Mouse (Mus musculus): ENCODE measurements at regions not wholly inside any gene's neighbourhood (a gene's known extent, or its start where the extent isn't known, plus 50 kb on each side); places are given as distances from the start of the nearest gene placed in this dataset.

DNA sequence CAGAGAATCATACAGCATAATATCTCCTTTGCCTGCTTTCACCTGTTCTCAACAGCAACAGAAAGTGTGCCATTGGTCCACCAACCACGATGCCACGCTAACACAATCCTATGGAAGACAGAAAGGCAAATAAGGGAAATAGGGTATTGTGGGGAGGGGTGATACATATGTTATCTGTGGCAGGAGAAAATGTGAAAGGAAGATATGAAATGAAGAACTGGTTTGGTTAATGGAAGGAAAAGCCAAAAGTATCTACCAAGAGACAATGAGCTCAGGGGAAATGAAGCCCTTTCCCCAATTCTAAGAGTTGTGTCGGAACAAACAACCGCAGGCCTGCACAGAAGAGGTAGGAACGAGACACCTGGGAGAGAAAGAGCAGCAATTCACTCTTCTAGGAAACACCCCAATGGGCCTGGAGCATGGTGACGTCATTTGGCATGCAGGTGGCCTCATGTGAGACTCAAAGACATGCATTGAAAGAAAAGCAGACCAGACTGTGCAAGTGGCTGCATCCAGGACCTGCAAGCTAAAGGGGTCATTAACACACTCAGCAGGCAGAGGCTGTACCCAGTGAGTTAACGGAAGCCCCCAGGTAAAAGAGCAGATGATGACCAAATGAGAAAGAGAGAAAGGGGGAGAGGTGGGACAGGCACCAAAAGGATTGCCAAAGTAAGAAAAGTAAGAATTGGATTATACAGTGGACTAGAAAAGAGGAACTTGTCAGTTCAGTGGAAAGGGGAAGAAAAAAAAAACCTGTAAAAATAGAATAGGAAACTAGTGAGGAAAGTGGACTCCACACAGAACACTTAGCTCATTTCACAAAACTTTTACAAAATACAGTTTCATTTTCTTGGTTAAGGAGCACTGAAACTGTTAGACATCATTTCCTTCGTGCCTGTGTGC is 522.2 kb upstream of the Cited2 start:
- in situ Hi-C loops (cut with MboI, MseI): no loop called here

GRCm38 (mm10) chr10:17201427-17201745 is 521.6 kb upstream of the Cited2 start:
- in situ Hi-C loops (cut with MboI, MseI): no loop called here

DNA sequence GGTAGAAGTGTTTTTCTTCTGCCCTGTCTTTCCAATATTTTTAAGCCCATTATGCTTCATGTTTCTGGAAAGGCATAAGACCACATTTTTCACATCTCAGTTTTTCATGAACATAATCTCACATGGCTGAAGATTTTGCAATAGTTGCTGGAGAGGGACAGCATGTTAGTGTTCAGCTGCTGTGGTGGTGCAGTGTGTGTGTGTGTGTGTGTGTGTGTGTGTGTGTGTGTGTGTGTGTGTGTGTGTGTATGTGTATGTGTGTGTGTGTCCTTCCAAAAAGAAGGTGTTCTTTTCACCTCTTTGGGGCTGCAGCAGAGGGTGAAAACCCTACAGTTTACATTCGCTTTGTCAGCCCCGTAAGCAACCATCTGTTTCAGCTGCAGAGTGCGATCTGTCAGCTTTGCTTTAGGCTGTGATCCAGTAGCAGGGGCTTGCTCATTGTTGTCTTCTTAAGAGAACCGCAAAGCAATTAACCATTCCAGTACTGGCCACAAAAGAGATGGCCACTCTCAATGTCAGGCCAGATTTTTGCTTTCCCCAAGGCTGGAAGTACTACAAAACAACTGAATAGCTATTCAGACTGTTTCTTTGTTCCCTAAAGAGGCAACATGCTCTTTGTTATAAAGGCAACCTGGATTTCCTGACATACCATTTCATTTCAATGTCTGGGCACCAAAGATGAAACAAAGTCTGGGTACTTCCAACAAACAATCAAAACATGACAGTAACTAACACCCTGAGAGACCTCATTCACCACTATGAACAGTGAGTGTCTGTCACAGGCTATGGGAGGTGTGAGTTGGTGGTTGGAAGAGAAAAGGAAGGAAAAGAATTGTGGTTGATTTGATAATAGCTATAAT is 520.2 kb upstream of the Cited2 start:
- in situ Hi-C loops (cut with MboI, MseI): no loop called here

GRCm38 (mm10) chr10:17203416-17204110 is 519.5 kb upstream of the Cited2 start:
- in situ Hi-C loops (cut with MboI, MseI): no loop called here

DNA sequence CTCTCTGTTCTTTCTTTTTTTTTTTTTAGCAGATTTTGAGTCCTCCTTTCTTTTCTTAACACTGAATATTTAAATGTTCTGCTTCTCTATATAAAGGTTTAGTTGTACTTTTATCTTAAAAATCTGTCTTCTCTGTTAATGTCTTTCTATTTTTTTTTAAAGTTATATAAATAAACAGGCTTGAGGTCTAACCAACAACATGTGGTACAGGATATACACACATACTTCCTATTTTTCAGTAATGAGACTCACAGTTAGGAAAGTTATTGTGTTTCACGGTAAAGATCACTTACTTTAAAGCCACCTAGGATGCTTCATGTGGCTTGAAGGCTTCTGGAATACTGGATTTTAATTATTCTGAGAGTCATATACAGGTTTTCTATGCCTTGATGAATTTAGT is 518.9 kb upstream of the Cited2 start:
- in situ Hi-C loops (cut with MboI, MseI): no loop called here

GRCm38 (mm10) chr10:17212551-17213309 is 510.3 kb upstream of the Cited2 start:
- in situ Hi-C loops (cut with MboI, MseI): no loop called here

DNA sequence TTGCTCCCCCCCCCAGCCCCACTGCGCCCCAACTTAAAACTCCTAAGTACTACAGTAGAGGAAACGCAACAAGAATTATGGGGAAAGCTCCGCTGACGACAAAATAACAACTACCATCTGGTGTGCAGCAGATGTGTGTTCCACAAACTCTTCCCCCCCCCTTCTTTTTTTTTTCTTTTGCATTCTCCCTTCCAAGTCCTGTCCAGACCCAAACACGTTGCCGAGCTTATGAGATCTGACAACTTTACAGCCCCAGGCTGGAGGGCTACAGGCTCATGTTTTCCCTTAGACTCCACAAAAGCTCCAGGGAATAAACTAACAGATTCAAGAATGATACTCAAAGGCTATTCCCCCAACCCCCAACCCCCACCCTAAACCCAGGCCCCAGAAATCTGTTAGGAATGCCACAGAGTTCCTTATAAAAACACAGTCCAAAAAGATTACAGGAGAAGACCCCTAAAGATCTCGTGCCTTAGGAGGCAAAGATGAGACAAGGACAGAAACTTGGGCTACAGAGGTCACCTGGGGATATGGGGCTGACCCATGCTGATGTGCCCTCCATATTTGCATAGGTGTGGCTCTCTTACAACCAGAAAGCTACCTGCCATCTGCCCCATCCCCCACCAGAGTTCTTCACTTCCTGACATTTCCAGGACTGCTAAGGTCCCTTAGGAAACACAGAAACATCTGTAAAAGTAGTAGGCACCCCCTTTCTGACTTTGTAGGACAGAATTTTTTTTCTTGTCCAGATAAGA is 509.5 kb upstream of the Cited2 start:
- in situ Hi-C loops (cut with MboI, MseI): no loop called here

DNA sequence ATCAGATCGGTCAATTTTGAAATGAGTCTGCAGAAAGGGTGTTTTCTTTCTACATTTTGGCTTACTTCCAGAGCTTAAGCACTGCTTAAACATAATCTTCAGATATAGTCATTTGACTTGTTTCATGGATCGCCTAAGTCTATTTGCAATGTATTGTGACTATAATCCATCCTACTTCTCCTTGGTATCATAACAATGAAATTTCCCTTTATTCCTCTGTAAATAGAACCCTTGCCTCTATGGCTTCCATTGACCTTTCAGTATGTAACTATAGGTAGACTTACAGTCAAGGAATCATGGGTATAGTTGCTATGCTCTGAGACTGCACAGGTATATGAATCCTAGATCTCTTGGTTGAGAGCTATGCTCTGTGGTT is 509.0 kb upstream of the Cited2 start:
- in situ Hi-C loops (cut with MboI, MseI): no loop called here

GRCm38 (mm10) chr10:17215029-17215428 is 508.0 kb upstream of the Cited2 start:
- in situ Hi-C loops (cut with MboI, MseI): no loop called here

DNA sequence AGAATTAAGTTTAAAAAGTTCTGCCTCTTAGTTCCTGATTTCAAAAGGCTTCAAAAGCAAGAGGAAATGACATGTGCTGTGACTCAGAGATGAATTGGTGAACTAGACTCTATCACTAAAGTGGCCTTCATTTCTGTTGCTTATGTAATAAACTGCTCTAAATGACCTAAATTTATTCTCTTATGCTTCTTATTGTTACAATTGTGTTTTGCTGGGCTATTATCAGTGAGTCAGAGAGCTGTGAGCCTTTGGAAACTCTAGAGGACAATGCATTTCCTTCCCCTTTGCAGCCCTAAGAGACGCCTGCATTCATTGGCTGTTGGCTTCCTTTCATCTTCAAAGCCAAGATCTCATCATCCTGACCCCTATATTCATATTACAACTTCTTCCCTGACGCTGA is 501.5 kb upstream of the Cited2 start:
- in situ Hi-C loops (cut with MboI, MseI): no loop called here

- in situ Hi-C loops (cut with MboI, MseI): no loop called here
These were observed 497.3 kb upstream of the Cited2 start for GRCm38 (mm10) chr10:17225727-17226126.

GRCm38 (mm10) chr10:17230040-17230818 is 492.8 kb upstream of the Cited2 start:
- in situ Hi-C loops (cut with MboI, MseI): no loop called here

DNA sequence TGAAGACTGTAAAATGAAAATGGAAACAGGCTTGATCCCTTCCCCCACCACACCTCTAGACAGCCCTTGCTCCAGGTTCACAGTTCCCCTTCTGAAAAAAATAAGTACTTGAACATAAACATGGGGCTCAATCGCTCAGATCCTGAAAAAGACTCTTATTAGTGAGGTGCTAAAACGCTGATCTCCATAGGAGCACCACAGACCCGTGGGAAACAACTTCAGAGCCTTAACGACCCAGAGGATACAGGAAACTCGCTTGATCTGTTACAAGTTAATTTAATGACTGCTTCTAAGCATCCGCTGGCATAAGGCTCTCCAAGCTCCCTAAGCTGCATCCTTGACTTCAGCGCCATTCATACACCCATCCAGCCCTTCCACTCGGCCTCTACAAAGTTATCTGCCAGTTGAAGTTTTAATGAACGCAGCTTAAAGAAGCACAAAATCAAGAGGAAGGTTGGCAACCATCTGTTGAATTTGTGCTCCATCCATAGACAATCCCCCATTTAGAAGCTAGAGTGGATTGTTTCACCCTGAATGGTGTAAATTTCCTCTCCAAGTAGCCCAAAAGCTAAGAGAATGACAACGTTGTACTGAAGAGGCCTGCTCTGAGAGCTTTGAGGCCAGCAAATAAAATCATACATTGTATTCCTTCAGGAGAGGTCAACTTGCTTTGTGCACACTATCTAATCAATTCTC is 486.9 kb upstream of the Cited2 start:
- in situ Hi-C loops (cut with MboI, MseI): no loop called here

- in situ Hi-C loops (cut with MboI, MseI): no loop called here
These were observed 486.3 kb upstream of the Cited2 start for GRCm38 (mm10) chr10:17236761-17237160.

DNA sequence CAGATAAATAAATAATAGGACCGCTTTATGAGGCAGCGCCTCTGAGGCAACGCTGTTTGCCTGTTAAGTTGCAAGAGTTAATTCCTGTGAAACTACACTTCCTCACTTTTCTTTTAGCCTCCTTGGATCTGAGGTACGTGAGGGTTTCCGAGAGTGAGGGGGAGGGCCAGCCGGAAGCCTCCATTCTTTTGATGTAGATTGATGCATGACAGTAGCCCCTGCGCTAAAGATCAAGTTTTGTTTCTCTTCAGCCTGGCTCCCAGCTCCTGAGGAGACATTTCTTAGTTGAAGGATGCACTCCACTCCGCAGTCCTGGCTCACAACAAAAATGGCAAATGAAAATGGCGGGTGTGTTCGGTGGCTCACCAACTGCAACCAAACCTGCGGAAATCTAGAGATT is 485.6 kb upstream of the Cited2 start:
- in situ Hi-C loops (cut with MboI, MseI): no loop called here

DNA sequence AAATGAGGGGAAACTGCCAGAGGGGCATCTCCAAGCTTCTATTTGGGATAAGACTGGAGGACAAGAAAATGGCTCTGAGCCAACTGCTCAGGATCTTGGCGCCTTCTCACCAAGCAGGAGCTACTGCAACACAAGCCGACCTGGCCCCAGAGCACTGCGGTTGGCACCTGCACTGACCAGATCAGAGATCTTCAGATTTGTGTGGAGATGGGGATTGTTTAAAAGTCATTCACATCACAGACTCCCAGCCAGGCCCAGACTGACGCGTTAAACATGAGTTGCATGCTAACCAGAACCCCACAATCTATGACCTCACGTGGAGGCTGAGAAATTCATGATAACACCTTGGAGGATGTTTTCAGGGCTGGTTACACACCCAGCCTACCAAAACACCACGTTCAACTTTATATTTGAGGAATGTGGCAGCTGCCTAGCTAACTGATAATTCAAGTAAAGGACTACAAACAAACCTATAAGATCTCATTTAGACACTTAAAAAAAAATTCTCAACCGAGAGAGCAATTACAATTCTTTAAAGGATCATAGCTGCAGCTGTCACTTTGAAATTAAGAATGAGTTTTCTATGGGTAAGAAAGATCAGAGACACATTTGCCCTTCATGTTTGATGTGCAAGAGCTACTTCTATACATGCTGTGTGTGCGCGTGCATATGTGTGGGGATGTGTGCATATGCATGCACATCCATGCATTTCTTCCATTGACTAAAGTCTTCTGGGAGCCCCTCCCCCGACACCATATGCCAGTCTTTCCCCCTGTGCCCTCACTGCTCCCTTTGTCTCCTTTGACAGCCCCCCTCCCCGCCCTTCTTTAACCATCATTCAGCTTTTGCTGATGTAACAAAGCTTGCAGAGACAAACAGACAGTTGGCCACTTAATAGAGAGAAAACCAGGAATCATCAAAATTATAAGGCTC is 484.8 kb upstream of the Cited2 start:
- in situ Hi-C loops (cut with MboI, MseI): no loop called here

GRCm38 (mm10) chr10:17248270-17248669 is 474.7 kb upstream of the Cited2 start:
- in situ Hi-C loops (cut with MboI, MseI): no loop called here

DNA sequence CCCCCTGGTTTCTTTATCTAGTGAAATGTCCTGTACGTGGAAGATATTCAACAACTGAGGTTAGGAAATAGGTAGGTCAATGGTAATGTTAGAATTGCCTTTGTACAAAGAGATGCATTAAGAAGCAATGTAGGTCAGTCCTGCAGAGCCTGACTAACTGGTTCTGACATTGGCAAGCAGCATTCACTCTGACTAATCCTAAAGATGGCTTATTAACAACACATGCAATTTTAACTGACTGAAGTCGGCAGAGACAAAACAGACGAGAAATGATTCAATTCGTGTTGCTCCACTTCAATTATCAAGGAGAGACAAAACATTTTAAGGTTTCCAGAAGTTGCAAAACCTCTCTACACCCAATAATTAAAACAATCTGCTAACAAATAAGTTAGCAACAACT is 470.0 kb upstream of the Cited2 start:
- in situ Hi-C loops (cut with MboI, MseI): no loop called here

Measured in T-helper 17 cell (primary cell).